Mouse (Mus musculus) limb, embryonic 14.5 days (tissue): Measurements from ENCODE around the gene Defa23. TPM values are rescaled to one million over a fixed set of nuclear protein-coding genes. Genes with fewer than 3 reads are reported as not detected.
"Not testable (repeated sequence)": the region's sequence is repeated elsewhere in the genome, so short reads cannot be mapped to it uniquely, and the experiment has no call there.

Experiments used
- ATAC-seq: fragments of 200-750 bp; cut with Nextera tagmentation; 2 replicates; pipeline ENCODE4 v1.8.0; 2017; ENCODE audit warnings: low read depth, moderate number of reproducible peaks, moderate TSS enrichment; ENCODE audit not compliant: low FRiP score
- DNase-seq: peaks from one replicate; pipeline ENCODE4 v3.0.0-alpha.2; 2015; ENCODE audit warnings: low spot score
- H3K27ac ChIP-seq: fragments of 300-500 bp; sonication (generic); replicated peaks from 2 replicates; pipeline ENCODE4 v1.5.1; 2014; ENCODE audit warnings: low read depth, mild to moderate bottlenecking, low read length, moderate library complexity, mixed read lengths
- H3K27me3 ChIP-seq: fragments of 300-500 bp; sonication (generic); 2 replicates; pipeline ENCODE4 v1.6.1; 2014; ENCODE audit warnings: low read length, mixed read lengths; ENCODE audit not compliant: control insufficient read depth, insufficient read depth
- H3K36me3 ChIP-seq: fragments of 300-500 bp; sonication (generic); 2 replicates; pipeline ENCODE4 v1.6.1; 2014; ENCODE audit warnings: mild to moderate bottlenecking, low read length, moderate library complexity, mixed read lengths; ENCODE audit not compliant: control insufficient read depth, insufficient read depth
- H3K4me1 ChIP-seq: fragments of 300-500 bp; sonication (generic); 2 replicates; pipeline ENCODE4 v1.6.1; 2014; ENCODE audit warnings: antibody characterized with exemption, low read length, mixed read lengths; ENCODE audit not compliant: control insufficient read depth, insufficient read depth
- H3K4me2 ChIP-seq: fragments of 300-500 bp; sonication (generic); replicated peaks from 2 replicates; pipeline ENCODE4 v1.6.1; 2014; ENCODE audit warnings: low read depth, mild to moderate bottlenecking, low read length, moderate library complexity; ENCODE audit not compliant: severe bottlenecking
- H3K4me3 ChIP-seq: fragments of 300-500 bp; sonication (generic); replicated peaks from 2 replicates; pipeline ENCODE4 v1.5.1; 2014; ENCODE audit warnings: low read length
- H3K9ac ChIP-seq: fragments of 300-500 bp; sonication (generic); 2 replicates; pipeline ENCODE4 v1.6.1; 2014; ENCODE audit warnings: mild to moderate bottlenecking, low read depth, low read length, moderate library complexity; ENCODE audit not compliant: severe bottlenecking
- H3K9me3 ChIP-seq: fragments of 300-500 bp; sonication (generic); 2 replicates; pipeline ENCODE4 v1.6.1; 2016; ENCODE audit warnings: low read length; ENCODE audit not compliant: control insufficient read depth
- POLR2A ChIP-seq: fragments of 200-500 bp; IDR thresholded peaks from 2 replicates; pipeline ENCODE4 v1.8.0; 2012; ENCODE audit warnings: inconsistent platforms, mild to moderate bottlenecking, moderate library complexity, borderline replicate concordance; ENCODE audit not compliant: insufficient read depth, insufficient read length; ENCODE audit errors: extremely low read depth
- WGBS: fragments of 180-500 bp; shearing (Covaris S2); extraction: QIAGEN DNeasy Blood & Tissue Kit; methylation state at CpG from one replicate; pipeline ENCODE4 v1.1.7; 2014; 5-methylcytosine and 5-hydroxymethylcytosine counted together
- polyA plus RNA-seq, 2 experiments: library from polyadenylated mRNA; depleted of rRNA in 1 of 2; stranded (reverse) in 1 of 2; unstranded in 1 of 2; fragments of >200 nt; fragmentation: Nextera tagmentation in 1 of 2; extraction: Ambion mirVana in 1 of 2; gene quantifications; 2 replicates each; pipeline versions ENCODE4 v1.2.1 to v1.2.3; 2012 to 2014

Gene Defa23
- polyA plus RNA-seq, 2 experiments, result not detected

DNA sequence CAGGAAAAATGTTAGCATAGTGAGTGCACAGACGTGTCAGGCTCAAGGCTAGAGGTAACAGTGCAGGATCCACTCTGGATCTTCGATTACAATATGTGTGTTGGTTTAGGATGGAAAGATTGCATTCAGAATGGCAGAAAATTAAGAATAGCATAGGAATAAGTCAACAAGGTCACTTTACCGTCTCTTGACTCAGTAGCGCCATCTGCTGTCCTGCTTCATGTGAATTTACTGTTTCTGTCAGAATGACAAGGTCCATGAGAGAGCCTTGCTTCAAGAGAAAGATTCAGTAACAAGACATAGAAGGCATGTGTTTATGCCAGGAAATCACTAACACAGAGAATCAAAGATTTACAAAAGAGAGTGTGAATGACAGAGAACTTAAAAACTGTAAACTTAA, 38.3 kb downstream of the Defa23 start:
- WGBS, result 51% methylated on average over 4 of the region's 4 CpGs
- Histone ChIP-seq H3K36me3 (no peaks in the 10 kb centered on the region), H3K9me3 (no peaks in the 10 kb centered on the region), H3K27ac (no peak overlapping the region), H3K4me1 (no peaks in the 10 kb centered on the region), H3K4me3 (no peak overlapping the region), H3K9ac (no peak overlapping the region), H3K27me3 (no peaks in the 10 kb centered on the region), H3K4me2 (no peak overlapping the region)
- TF ChIP-seq POLR2A, result no peak
- peak; percentile 3 for DNase-seq
- ATAC-seq, result no peak

- H3K36me3 ChIP-seq, H3K27ac ChIP-seq, DNase-seq, H3K4me3 ChIP-seq, H3K9me3 ChIP-seq, H3K27me3 ChIP-seq, ATAC-seq, H3K4me2 ChIP-seq, H3K4me1 ChIP-seq, H3K9ac ChIP-seq: not testable (repeated sequence)
- WGBS, result no CpG with 5 or more reads among the region's 2 CpGs
Measured at GRCm38 (mm10) chr8:21095950-21096349, 41.1 kb downstream of the Defa23 start, which contains the start of gene Gm14851. Gm14851 (minus strand) TSS chr8:21096050.

Other genes starting within 250 kb of the Defa23 start
- not detected in 2 replicates for gene Defb33, start 162.4 kb upstream of the Defa23 start, polyA plus RNA-seq (2012; rRNA removed)
- not detected in 2 replicates for gene Defb33, start 162.4 kb upstream of the Defa23 start, polyA plus RNA-seq (2014; fragmentation: Nextera tagmentation; extraction: Ambion mirVana)
- not detected in 2 replicates for gene Gm15056, start 152.4 kb upstream of the Defa23 start, polyA plus RNA-seq (2012; rRNA removed)
- not detected in 2 replicates for gene Gm15056, start 152.4 kb upstream of the Defa23 start, polyA plus RNA-seq (2014; fragmentation: Nextera tagmentation; extraction: Ambion mirVana)
- gene Gm6040, start 133.0 kb upstream of the Defa23 start, polyA plus RNA-seq (2012; rRNA removed), result not detected in 2 replicates
- not detected in 2 replicates for gene Gm6040, start 133.0 kb upstream of the Defa23 start, polyA plus RNA-seq (2014; fragmentation: Nextera tagmentation; extraction: Ambion mirVana)
- gene AY761185, start 110.3 kb upstream of the Defa23 start, polyA plus RNA-seq (2012; rRNA removed), result not detected in 2 replicates
- gene AY761185, start 110.3 kb upstream of the Defa23 start, polyA plus RNA-seq (2014; fragmentation: Nextera tagmentation; extraction: Ambion mirVana), result not detected in 2 replicates
- 0.49 and 0.52 TPM in 2 replicates for gene Defa21, start 29.5 kb upstream of the Defa23 start, polyA plus RNA-seq (2012; rRNA removed)
- not detected in 2 replicates for gene Defa21, start 29.5 kb upstream of the Defa23 start, polyA plus RNA-seq (2014; fragmentation: Nextera tagmentation; extraction: Ambion mirVana)
- gene Defa35, start 10.0 kb downstream of the Defa23 start, polyA plus RNA-seq (2012; rRNA removed), result not detected in 2 replicates
- not detected in 2 replicates for gene Defa35, start 10.0 kb downstream of the Defa23 start, polyA plus RNA-seq (2014; fragmentation: Nextera tagmentation; extraction: Ambion mirVana)
- gene Defa25, start 29.4 kb downstream of the Defa23 start, polyA plus RNA-seq (2012; rRNA removed), result not detected in 2 replicates
- gene Defa25, start 29.4 kb downstream of the Defa23 start, polyA plus RNA-seq (2014; fragmentation: Nextera tagmentation; extraction: Ambion mirVana), result not detected in 2 replicates
- gene Gm14851, start 41.0 kb downstream of the Defa23 start, polyA plus RNA-seq (2012; rRNA removed), result not detected in 2 replicates
- not detected in 2 replicates for gene Gm14851, start 41.0 kb downstream of the Defa23 start, polyA plus RNA-seq (2014; fragmentation: Nextera tagmentation; extraction: Ambion mirVana)
- not detected in 2 replicates for gene Defa30, start 79.6 kb downstream of the Defa23 start, polyA plus RNA-seq (2012; rRNA removed)
- gene Defa30, start 79.6 kb downstream of the Defa23 start, polyA plus RNA-seq (2014; fragmentation: Nextera tagmentation; extraction: Ambion mirVana), result not detected in 2 replicates
- gene Defa22, start 107.2 kb downstream of the Defa23 start, polyA plus RNA-seq (2012; rRNA removed), result not detected in 2 replicates
- gene Defa22, start 107.2 kb downstream of the Defa23 start, polyA plus RNA-seq (2014; fragmentation: Nextera tagmentation; extraction: Ambion mirVana), result not detected in 2 replicates
- gene Defa31, start 136.6 kb downstream of the Defa23 start, polyA plus RNA-seq (2012; rRNA removed), result not detected in 2 replicates
- gene Defa31, start 136.6 kb downstream of the Defa23 start, polyA plus RNA-seq (2014; fragmentation: Nextera tagmentation; extraction: Ambion mirVana), result not detected in 2 replicates
- gene Gm15293, start 146.5 kb downstream of the Defa23 start, polyA plus RNA-seq (2012; rRNA removed), result not detected in 2 replicates
- gene Gm15293, start 146.5 kb downstream of the Defa23 start, polyA plus RNA-seq (2014; fragmentation: Nextera tagmentation; extraction: Ambion mirVana), result not detected in 2 replicates
- gene Gm15292, start 194.7 kb downstream of the Defa23 start, polyA plus RNA-seq (2012; rRNA removed), result not detected in 2 replicates
- gene Gm15292, start 194.7 kb downstream of the Defa23 start, polyA plus RNA-seq (2014; fragmentation: Nextera tagmentation; extraction: Ambion mirVana), result not detected in 2 replicates